Mouse (Mus musculus) kidney, postnatal 25 days (tissue): ENCODE results near the gene Wdr95.

Source experiments
- DNase-seq, 2 experiments: peaks; one replicate each; pipeline ENCODE4 v3.0.0; 2021; ENCODE audit warnings: mixed read lengths in 2 of 2

Wdr95 gene

DNA sequence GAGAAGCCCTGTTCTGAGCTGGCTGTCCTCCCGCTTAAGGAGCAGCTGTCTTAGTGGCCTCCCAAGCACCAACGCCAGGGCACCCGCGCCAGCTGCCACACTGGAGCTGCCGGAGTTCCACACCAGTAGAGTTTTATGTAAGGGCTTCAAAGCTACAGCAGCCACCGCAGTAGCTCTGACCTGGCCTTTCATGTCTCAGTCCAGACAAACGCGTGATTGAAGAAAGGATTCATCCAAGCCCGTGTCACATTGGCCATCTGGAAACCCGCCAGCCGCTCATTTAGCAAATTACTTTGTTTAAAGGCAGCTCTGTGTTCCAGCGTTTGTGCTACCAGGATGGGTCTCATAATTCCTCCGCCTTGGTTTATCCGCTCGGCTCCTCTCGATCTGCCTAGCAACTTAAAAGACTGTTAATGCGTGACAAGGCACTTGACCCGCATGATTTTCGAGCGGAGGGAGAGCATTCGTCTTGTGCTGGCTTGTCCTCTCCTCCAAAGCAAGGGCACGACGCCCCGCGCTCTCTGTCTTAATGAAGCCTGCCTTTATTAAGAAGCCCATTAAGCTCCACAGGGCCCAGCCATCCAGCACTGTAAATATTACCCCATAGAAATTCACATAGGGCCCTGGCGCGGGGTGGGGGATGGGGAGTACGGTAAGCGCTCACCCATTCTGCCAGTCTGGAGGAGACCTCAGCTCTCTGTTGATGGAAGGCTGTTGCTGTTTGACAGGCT is at the start of gene Wdr95:
Gene Wdr95 (plus strand): TSS at position 681 of the 731 bp plus-strand sequence.
- DNase-seq, result peak; percentile 62 to 76

GRCm38 (mm10) chr5:149481920-149482319 is 46.6 kb upstream of the Wdr95 start:
- DNase-seq, result no peak

DNA sequence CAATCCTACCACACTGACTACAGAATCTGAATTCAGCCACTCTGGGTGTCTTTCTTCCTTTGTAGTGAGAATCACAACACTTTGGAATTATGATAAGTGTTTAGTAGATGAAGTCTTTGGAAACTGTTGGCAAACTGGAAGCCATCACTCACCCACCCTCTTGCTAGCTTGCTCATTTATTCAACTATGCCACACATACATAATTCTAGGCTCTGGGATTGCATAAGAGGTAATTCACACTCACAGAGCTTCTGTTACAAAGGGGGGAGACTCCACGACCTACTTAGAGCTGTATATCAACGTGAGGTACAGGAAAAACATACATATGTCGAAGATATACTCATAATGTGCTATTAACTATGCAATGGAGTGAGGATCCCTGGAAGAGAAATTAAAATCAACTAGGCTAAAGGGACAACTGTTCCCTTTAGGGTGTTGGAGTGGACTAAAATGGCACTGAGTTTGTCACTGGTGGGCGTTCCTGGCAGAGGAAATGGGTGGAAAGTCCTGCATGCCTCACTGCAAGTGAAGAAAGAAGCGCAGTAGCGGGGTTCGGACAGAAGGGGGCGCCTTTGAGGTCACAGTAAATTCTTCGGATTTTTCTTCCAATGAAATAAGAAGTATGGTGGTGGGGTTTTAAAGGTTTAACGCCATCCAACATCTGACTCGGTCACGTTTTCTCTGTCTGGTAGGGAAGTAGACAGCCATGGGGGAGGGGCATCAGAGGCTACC is 45.0 kb upstream of the Wdr95 start:
- DNase-seq, result peak in 1 of 2 experiments; percentile 28

- no peak for DNase-seq
Observed at GRCm38 (mm10) chr5:149484270-149484669, 44.2 kb upstream of the Wdr95 start.

DNA sequence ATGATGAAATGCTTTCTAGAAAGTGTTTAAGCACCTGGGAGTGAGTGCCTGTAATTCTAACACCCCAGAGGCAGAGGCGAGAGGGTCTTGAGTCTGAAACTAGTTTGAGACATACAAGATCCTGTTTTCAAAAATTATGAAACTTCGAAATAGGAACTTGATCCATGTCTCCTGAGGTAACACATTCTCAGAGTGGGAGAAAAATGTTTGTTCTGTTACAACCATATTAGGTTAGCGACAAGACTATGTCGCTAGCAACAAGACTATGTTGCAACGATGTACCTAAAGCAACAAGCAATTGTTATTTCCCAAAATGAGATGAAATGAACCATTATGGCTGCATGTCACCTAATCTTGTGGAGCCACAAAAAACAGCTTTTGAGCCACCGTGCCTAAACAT is 43.0 kb upstream of the Wdr95 start:
- DNase-seq, result no peak

GRCm38 (mm10) chr5:149488360-149489021 is 40.0 kb upstream of the Wdr95 start:
- DNase-seq, result no peak

- DNase-seq, result no peak
Observed at GRCm38 (mm10) chr5:149489136-149489535, 39.3 kb upstream of the Wdr95 start.

DNA sequence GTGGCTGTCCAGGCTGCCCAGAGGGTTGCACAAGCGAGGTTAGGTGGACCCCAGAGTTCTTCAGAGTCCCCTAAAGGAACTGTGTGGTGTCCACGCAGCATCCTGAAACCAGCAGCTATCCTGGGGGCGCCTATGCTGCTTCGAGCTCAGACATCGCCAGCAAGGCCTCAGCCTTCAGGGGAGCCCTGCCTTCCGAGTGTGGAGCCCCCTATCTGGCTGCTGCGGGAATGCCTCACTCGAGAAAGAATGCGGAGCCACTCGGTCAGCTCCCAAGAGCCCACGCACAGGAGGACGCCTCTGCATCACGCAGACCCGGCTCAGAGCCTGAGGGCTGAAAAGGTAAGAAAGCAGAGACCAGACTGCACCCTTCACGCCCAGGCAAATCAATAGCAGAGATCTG is 38.2 kb upstream of the Wdr95 start:
- no peak for DNase-seq

DNA sequence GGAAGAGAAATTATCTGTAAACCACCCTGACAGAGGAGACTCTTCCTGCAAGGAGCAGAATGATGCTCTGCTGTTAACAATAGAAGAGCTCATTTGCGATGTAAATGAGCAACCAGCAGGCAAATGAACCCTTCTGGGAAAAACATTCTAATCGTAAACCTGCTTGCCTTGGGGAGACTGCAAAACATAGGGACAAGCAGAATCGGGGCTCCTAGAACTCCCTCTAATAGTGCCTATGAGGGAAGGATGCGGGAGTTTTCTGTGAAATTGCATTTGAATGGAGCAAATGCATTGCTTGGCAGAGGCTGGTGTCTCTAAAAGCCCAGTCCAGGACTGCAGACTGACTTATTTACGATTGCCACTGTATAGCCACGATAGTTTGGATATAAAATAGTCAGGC is 32.8 kb upstream of the Wdr95 start:
- DNase-seq, result no peak

GRCm38 (mm10) chr5:149496401-149497066 is 31.9 kb upstream of the Wdr95 start:
- no peak for DNase-seq

DNA sequence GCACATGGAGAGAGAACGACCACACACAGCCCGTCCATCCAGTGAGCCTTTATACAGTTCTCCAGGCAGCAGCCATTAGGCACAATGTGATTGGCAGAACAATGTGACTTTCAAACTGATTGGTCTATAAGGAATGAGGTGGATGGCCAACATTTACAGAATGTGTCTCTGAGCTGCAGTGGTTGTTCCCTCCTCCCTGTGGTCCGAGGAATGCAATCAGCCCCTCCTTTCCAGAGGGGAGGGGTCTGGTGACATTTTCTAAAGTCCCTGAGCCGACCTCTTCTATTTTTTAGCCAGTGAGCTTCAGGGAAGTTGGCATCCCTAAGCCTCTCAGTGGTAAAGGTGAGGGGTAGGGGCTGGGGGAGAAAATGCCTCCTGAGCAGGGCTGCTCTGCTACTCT is 28.5 kb upstream of the Wdr95 start:
- no peak for DNase-seq

DNA sequence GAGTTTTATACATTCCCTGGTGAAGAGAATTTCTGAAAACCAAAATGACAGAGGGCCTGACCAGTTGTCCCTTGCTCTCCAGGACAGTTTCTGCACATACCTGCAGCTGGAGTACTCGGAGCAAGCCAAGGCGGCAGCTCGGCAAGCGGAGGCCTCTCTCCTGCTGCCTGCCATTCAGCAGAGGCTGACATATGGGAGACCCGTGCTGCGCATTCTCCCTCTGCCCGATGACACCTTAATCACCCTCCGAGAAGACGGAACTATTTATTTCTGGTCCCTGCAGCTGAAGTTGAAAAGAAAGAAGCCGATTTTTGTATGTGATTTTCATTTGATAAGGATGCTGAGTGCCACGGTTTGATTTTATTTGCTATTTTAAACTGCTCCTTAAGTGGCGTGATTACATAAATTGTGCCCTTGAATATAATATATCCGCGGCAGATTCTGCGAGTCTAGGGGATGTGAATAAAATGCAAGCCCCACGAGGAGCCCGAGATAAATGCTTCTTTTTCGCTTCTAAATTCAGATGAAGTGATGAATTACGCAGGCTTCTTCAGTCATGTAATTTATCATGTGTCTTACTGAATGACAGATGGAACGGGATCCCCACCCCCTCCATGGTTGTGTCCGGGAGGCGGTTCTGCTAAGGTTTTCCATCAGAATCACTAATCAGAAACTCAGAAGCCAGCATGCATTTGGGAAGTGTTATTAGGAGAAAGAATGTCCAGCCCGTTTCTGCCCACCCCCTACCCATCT is 24.9 kb upstream of the Wdr95 start:
- no peak for DNase-seq

DNA sequence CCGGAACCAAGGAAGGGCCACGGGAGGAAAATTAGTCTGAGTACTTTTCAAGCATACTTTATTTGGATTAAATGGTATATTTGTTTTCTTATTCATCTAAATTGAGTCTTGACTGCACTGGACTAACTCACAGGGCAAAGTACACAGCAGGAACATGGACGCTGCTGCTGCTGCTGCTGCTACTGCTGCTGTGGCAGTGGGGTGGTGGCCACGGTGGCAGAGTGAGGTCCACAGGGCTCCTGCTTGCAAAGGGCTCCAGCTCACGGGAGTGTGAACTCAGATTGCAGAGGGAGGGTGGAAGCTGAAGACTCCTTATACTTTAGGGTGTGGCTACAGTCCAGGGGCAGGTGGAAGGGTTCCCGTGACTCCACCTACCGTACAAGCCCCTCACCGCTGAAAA is 23.5 kb upstream of the Wdr95 start:
- DNase-seq, result no peak

- DNase-seq, result no peak
Observed at GRCm38 (mm10) chr5:149506033-149506432, 22.4 kb upstream of the Wdr95 start.

DNA sequence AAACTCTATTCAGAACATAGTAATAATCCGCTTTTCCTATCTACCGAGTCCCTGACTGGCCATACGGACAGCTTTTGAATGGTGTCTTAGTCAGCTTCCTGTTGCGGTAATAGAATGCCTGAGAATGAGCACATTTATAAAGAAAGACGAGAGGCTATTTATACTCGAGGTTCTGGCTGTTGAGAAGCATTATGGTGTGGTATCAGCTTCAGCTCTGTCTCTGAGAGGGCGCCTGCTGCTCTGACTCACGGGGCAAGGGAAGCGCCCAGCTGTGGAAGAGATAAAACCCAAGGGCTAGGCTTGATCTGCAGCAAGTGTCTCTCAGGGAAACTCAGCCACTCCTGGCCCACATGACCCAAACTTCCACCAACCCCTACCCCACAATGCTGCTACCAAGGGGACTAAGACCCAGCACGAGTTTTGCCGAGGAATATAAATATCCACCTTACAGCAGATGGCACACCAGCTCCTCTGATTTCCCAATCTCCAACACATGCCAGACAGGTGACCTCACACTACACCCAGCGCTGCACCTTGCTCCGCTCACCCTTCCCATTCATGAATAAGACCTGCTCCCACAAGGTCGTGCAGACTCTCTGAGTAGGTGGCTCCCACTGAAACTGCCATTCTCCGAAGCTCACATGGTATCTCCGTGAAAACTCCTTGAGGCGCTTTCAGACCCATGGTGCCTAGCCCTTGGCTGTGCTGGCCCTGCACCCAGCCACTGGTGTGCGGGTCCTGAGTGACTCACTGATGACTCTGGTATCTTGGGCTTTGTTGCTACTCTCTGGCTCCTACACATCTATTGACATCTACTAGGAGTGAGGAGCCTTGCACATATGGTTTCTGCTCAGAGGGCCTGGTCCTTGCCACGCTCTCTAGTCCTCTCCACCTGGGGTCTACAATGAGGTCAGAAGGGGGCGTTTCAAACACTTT is 20.1 kb upstream of the Wdr95 start:
- DNase-seq, result no peak

- DNase-seq, result no peak
Observed at GRCm38 (mm10) chr5:149510323-149510722, 18.2 kb upstream of the Wdr95 start.

DNA sequence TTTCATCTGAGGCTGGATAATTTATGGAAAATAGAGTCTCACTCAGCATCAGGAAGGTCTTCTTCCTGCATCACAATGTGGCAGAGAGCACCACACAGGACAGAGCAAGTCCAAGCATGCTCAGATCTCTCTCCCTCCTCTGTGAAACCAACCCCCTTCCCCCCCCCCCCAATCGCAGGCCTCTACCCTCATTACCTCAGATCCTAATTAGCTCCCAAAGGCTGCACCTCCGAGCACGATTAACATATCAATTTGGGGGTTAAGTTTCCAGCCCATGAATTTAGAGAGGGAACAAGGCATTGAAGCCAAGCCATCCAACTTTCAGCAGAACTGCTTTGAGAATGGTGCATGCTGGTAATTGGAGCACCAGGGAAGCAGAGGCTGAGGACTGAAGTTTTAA is 15.8 kb upstream of the Wdr95 start:
- no peak for DNase-seq

DNA sequence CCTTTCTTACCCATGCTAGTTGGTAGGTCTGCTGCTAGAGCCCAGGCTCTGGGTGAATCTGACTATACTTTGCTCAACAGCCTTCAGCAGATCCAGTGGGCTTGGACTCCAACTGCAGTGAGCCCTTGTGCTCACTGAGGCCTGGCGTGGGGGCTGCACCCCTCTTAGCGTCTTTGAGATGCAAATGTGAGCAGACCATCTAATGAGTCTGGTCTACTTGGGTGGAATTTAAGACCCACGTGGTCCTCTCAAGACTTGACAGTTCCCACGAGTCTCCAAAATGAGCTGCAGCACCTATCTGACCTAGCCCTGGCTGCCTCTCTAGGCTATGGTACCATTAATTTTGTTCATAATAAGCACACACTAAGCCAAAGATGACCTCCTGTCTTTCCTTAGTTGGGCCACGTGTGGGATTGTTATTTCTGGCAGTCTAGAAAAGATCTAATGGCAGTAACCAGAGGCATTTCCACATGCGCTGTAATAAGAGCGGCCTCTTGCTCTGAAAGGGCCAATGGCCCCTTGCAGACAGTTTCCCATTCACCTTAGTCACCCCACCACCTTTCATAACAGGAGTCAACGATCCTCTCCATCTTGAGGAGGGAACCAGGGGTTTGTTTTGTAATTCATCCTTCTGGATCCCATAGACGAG is 14.9 kb upstream of the Wdr95 start:
- DNase-seq, result no peak

DNA sequence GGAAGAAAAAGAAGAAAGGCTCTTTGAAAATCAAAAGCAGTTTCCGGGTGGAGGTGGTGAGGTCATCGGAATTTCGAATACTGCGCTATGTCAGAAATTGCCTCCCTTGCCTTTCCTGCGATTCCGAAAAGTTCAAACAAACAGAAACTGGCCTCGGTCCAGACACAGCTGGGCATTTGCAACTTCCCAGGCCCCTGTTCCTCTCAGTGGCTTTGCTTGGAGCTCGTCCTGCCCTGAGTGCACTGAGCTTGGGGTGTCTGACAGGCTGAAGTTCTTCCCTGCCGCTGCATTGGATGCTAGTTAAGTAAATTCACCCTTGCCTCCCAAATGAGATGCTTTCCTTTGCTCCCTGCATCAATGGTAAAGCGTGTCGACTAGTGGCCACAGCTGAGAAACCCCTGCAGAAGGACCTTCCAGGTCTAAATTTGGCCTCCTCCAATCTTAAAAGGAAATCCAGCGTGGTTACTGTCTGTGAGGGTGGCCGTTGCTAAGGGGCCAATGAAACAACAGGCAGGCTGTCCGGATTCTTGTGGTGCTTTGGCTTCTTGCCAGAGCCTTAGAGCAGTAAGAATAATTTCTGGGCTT is 14.3 kb upstream of the Wdr95 start:
- peak; percentile 44 to 55 for DNase-seq

GRCm38 (mm10) chr5:149514890-149515289 is 13.6 kb upstream of the Wdr95 start:
- DNase-seq, result no peak
